Mouse (Mus musculus) heart, embryonic 15.5 days (tissue): ENCODE results near the gene Ccl3. TPM values are rescaled to one million over a fixed set of nuclear protein-coding genes. Genes with fewer than 3 reads are reported as not detected.

Experiments used
- ATAC-seq: fragments of 200-750 bp; cut with Nextera tagmentation; replicated peaks from 2 replicates; pipeline ENCODE4 v1.8.0; 2017; ENCODE audit warnings: low read depth, moderate TSS enrichment; ENCODE audit not compliant: insufficient number of reproducible peaks, insufficient read depth, low FRiP score
- H3K27ac ChIP-seq: fragments of 300-500 bp; sonication (generic); 2 replicates; pipeline ENCODE4 v1.5.1; 2015; ENCODE audit warnings: mild to moderate bottlenecking, inconsistent platforms
- H3K27me3 ChIP-seq: fragments of 300-500 bp; sonication (generic); 2 replicates; pipeline ENCODE4 v1.6.1; 2015; ENCODE audit warnings: inconsistent platforms
- H3K36me3 ChIP-seq: fragments of 300-500 bp; sonication (generic); 2 replicates; pipeline ENCODE4 v1.6.1; 2015; ENCODE audit warnings: mild to moderate bottlenecking, inconsistent platforms
- H3K4me1 ChIP-seq: fragments of 300-500 bp; sonication (generic); replicated peaks from 2 replicates; pipeline ENCODE4 v1.6.1; 2015; ENCODE audit warnings: inconsistent platforms
- H3K4me2 ChIP-seq: fragments of 300-500 bp; sonication (generic); 2 replicates; pipeline ENCODE4 v1.6.1; 2015; ENCODE audit warnings: inconsistent platforms, mild to moderate bottlenecking, moderate library complexity
- H3K4me3 ChIP-seq: fragments of 300-500 bp; sonication (generic); 2 replicates; pipeline ENCODE4 v1.5.1; 2015; ENCODE audit warnings: mild to moderate bottlenecking, inconsistent platforms
- H3K9ac ChIP-seq: fragments of 300-500 bp; sonication (generic); 2 replicates; pipeline ENCODE4 v1.6.1; 2015; ENCODE audit warnings: mild to moderate bottlenecking, inconsistent platforms
- H3K9me3 ChIP-seq: fragments of 300-500 bp; sonication (generic); replicated peaks from 2 replicates; pipeline ENCODE4 v1.6.1; 2016; ENCODE audit warnings: inconsistent platforms
- WGBS: fragments of 180-500 bp; shearing (Covaris S2); methylation state at CpG from one replicate; pipeline ENCODE4 v1.1.7; 2015; ENCODE audit warnings: mixed read lengths; 5-methylcytosine and 5-hydroxymethylcytosine counted together
- polyA plus RNA-seq: library from polyadenylated mRNA; unstranded; fragments of >200 nt; fragmentation: Nextera tagmentation; extraction: Ambion mirVana; gene quantifications from 2 replicates; pipeline ENCODE4 v1.2.1, GENCODE M21; 2015

The Ccl3 gene
- polyA plus RNA-seq, 1 experiment from 2014 or later, result 1.0 TPM

DNA sequence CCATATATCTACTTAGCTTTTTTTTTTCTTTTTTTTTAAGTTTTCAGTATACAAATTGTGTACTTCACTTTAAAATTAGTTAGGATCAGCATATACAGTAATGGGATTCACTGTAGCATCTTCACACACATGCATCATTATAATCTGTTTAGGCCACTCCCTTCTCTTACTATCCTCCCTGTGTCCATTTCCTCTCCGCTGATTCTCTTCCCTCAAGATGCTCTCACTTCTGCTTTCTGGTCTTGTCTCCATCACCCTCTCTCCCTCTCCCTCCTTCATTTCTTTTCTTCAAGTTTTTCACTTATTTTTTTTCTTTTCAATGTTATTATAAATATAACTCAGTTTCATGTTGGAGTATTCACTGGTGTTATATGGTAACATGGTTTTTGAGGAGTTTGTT lies 30.1 kb downstream of the Ccl3 start:
- no peaks in the 10 kb centered on the region for H3K4me1 ChIP-seq
- H3K4me2 ChIP-seq, result no peak overlapping the region
- no peaks in the 10 kb centered on the region for H3K36me3 ChIP-seq
- H3K9me3 ChIP-seq, result no peaks in the 10 kb centered on the region
- ATAC-seq, result no peak
- H3K27ac ChIP-seq, result no peak overlapping the region
- H3K27me3 ChIP-seq, result no peaks in the 10 kb centered on the region
- H3K9ac ChIP-seq, result no peak overlapping the region
- H3K4me3 ChIP-seq, result no peak overlapping the region
- WGBS, result 84% methylated on average over 1 of the region's 1 CpGs

GRCm38 (mm10) chr11:83618238-83618637 lies 30.9 kb downstream of the Ccl3 start:
- Histone ChIP-seq H3K4me2 (no peak overlapping the region), H3K4me1 (no peaks in the 10 kb centered on the region), H3K36me3 (no peaks in the 10 kb centered on the region), H3K27me3 (no peaks in the 10 kb centered on the region), H3K27ac (no peak overlapping the region), H3K9me3 (no peaks in the 10 kb centered on the region), H3K4me3 (no peak overlapping the region), H3K9ac (no peak overlapping the region)
- WGBS, result 77% methylated on average over 5 of the region's 5 CpGs
- ATAC-seq, result no peak

GRCm38 (mm10) chr11:83616586-83616985 lies 32.6 kb downstream of the Ccl3 start:
- H3K4me2 ChIP-seq, result no peak overlapping the region
- no peak for ATAC-seq
- WGBS, result 84% methylated on average over 1 of the region's 1 CpGs
- no peak overlapping the region for H3K27ac ChIP-seq
- no peaks in the 10 kb centered on the region for H3K4me1 ChIP-seq
- no peaks in the 10 kb centered on the region for H3K9me3 ChIP-seq
- H3K4me3 ChIP-seq, result no peak overlapping the region
- H3K27me3 ChIP-seq, result no peaks in the 10 kb centered on the region
- no peak overlapping the region for H3K9ac ChIP-seq
- no peaks in the 10 kb centered on the region for H3K36me3 ChIP-seq

DNA sequence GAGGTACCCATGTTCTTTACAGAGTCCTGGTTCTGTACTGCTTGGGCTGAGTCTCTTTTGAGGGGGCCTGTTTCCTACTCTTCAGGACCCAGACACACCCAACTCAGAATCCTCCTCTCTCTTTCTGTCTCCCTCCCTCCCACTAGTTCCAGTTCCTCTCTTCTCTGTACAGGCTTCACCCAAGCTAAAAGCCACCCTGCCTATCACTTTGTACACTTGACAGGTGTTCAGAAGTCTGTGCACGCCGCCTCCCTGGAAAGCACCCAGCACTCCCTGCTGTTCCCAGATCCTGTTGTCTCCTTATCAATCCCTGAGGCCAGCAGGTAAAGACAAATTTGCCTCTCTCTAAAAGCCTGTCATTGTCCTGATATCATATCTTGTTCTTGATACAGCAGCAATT lies 38.3 kb downstream of the Ccl3 start:
- no peaks in the 10 kb centered on the region for H3K4me1 ChIP-seq
- no peak for ATAC-seq
- no peaks in the 10 kb centered on the region for H3K9me3 ChIP-seq
- no peaks in the 10 kb centered on the region for H3K36me3 ChIP-seq
- no peak overlapping the region for H3K9ac ChIP-seq
- H3K4me3 ChIP-seq, result no peak overlapping the region
- H3K4me2 ChIP-seq, result no peak overlapping the region
- H3K27me3 ChIP-seq, result no peaks in the 10 kb centered on the region
- no peak overlapping the region for H3K27ac ChIP-seq
- WGBS, result 50% methylated on average over 2 of the region's 2 CpGs

DNA sequence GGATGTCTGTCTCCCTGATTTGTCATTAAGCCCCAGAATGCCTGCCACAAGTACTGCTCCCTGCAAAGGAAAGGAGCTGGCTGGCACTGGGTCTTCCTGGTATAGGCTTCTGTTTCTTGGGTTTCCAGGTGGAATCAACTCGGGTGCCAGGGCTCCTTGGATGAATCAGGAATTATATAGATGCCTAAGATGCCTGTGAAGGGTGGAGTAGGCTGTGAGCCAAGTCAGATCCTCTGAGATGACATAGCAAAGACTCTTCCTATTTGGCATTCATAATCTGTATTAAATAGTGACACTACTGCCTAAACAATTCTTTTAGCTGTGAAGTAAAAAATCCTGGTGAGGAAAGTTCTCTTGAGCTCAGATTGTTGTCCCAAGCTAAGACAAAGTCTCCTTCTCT lies 42.8 kb downstream of the Ccl3 start:
- no peaks in the 10 kb centered on the region for H3K9me3 ChIP-seq
- H3K27ac ChIP-seq, result no peak overlapping the region
- WGBS, result 47% methylated on average over 1 of the region's 1 CpGs
- ATAC-seq, result no peak
- no peak overlapping the region for H3K4me2 ChIP-seq
- H3K9ac ChIP-seq, result no peak overlapping the region
- no peak overlapping the region for H3K4me3 ChIP-seq
- no peaks in the 10 kb centered on the region for H3K36me3 ChIP-seq
- H3K27me3 ChIP-seq, result no peaks in the 10 kb centered on the region
- H3K4me1 ChIP-seq, result no peaks in the 10 kb centered on the region

DNA sequence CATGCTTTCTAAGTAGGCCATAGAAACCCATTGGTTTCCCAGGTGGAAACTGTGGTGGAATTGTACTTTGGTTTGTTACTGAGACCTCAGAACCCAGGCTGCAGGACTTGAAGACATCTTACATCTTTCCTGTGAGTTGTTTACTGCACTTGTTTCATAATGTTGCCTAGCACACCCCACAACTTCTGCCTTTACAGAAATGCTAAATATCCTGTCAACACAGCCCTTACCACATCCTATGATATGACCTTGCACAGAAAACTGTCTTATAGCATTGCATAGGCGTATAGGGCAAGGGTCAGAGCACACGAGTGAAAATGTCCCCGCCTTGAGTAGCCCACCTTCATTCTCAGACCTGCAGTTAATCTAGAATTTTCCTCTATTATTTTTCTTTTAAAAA lies 43.6 kb downstream of the Ccl3 start:
- no peaks in the 10 kb centered on the region for H3K4me1 ChIP-seq
- no peaks in the 10 kb centered on the region for H3K36me3 ChIP-seq
- H3K9me3 ChIP-seq, result no peaks in the 10 kb centered on the region
- H3K4me2 ChIP-seq, result no peak overlapping the region
- H3K27ac ChIP-seq, result no peak overlapping the region
- 84% methylated on average over 3 of the region's 3 CpGs for WGBS
- H3K27me3 ChIP-seq, result no peaks in the 10 kb centered on the region
- no peak overlapping the region for H3K9ac ChIP-seq
- H3K4me3 ChIP-seq, result no peak overlapping the region
- no peak for ATAC-seq

GRCm38 (mm10) chr11:83604698-83605097 lies 44.5 kb downstream of the Ccl3 start:
- Histone ChIP-seq H3K4me1 (no peaks in the 10 kb centered on the region), H3K4me3 (no peak overlapping the region), H3K4me2 (no peak overlapping the region), H3K9me3 (no peaks in the 10 kb centered on the region), H3K27me3 (no peaks in the 10 kb centered on the region), H3K27ac (no peak overlapping the region), H3K9ac (no peak overlapping the region), H3K36me3 (no peaks in the 10 kb centered on the region)
- ATAC-seq, result no peak
- 85% methylated on average over 4 of the region's 4 CpGs for WGBS

DNA sequence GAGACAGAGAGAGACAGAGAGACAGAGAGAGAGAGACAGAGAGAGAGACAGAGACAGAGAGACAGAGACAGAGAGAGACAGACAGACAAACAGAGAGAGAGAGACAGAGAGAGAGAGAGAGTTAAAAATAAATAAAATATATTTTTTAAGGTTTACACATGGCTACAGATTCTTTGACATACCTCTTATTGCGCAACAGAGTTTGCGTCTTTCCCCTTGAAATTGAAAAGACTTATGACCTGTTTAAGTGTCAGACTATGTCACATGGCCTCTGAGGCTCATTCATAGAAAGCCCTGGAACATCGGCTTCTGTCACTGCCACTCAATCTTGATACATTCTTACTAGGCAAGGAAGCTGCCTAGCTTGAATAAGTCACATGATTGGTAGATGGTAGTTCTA lies 45.8 kb downstream of the Ccl3 start:
- H3K4me2 ChIP-seq, result no peak overlapping the region
- no peak overlapping the region for H3K4me3 ChIP-seq
- no peaks in the 10 kb centered on the region for H3K4me1 ChIP-seq
- WGBS, result 80% methylated on average over 3 of the region's 3 CpGs
- no peaks in the 10 kb centered on the region for H3K36me3 ChIP-seq
- no peak for ATAC-seq
- H3K27ac ChIP-seq, result no peak overlapping the region
- no peaks in the 10 kb centered on the region for H3K9me3 ChIP-seq
- no peaks in the 10 kb centered on the region for H3K27me3 ChIP-seq
- H3K9ac ChIP-seq, result no peak overlapping the region

- H3K27me3 ChIP-seq, result no peaks in the 10 kb centered on the region
- no peak overlapping the region for H3K9ac ChIP-seq
- ATAC-seq, result no peak
- WGBS, result 75% methylated on average over 2 of the region's 2 CpGs
- H3K4me2 ChIP-seq, result no peak overlapping the region
- no peaks in the 10 kb centered on the region for H3K9me3 ChIP-seq
- no peaks in the 10 kb centered on the region for H3K4me1 ChIP-seq
- no peaks in the 10 kb centered on the region for H3K36me3 ChIP-seq
- H3K4me3 ChIP-seq, result no peak overlapping the region
- H3K27ac ChIP-seq, result no peak overlapping the region
Observed at GRCm38 (mm10) chr11:83600576-83600975, 48.6 kb downstream of the Ccl3 start.

DNA sequence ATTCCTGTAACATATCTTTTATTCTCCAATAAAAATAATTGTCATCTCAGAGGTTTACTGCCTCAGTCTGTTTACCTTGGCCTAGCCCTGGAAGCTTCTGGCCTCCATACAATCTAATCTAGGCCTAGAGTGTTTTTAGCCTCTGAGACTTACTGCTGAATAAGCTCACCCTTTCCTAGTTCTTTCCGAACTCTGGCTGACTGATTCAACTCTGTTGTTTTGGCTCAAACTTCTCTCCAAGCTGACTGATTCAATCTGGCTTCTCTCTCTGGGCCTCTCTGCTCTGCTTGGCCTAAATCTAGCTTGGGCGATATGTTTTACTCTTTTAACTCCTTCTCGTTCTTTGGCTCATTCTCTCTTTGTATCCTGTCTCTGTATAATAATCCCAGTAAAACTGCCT lies 50.2 kb downstream of the Ccl3 start:
- no peak for ATAC-seq
- Histone ChIP-seq H3K4me1 (no peaks in the 10 kb centered on the region), H3K4me3 (no peak overlapping the region), H3K9me3 (no peaks in the 10 kb centered on the region), H3K36me3 (no peaks in the 10 kb centered on the region), H3K4me2 (no peak overlapping the region), H3K9ac (no peak overlapping the region), H3K27me3 (no peaks in the 10 kb centered on the region), H3K27ac (no peak overlapping the region)
- WGBS, result 63% methylated on average over 3 of the region's 3 CpGs

GRCm38 (mm10) chr11:83598207-83598837 lies 50.8 kb downstream of the Ccl3 start:
- H3K27me3 ChIP-seq, result no peaks in the 10 kb centered on the region
- no peak overlapping the region for H3K4me3 ChIP-seq
- no peak overlapping the region for H3K27ac ChIP-seq
- H3K4me1 ChIP-seq, result no peaks in the 10 kb centered on the region
- H3K9me3 ChIP-seq, result no peaks in the 10 kb centered on the region
- 62% methylated on average over 3 of the region's 3 CpGs for WGBS
- H3K9ac ChIP-seq, result no peak overlapping the region
- H3K4me2 ChIP-seq, result no peak overlapping the region
- no peak for ATAC-seq
- H3K36me3 ChIP-seq, result no peaks in the 10 kb centered on the region
